Mouse (Mus musculus) embryo, embryonic 11.5 days (tissue): ENCODE results near the gene Il34.

Source experiments
- DNase-seq: peaks from one replicate; pipeline ENCODE4 v3.0.0-alpha.2; 2012; ENCODE audit warnings: low read depth, low spot score

Gene Il34

DNA sequence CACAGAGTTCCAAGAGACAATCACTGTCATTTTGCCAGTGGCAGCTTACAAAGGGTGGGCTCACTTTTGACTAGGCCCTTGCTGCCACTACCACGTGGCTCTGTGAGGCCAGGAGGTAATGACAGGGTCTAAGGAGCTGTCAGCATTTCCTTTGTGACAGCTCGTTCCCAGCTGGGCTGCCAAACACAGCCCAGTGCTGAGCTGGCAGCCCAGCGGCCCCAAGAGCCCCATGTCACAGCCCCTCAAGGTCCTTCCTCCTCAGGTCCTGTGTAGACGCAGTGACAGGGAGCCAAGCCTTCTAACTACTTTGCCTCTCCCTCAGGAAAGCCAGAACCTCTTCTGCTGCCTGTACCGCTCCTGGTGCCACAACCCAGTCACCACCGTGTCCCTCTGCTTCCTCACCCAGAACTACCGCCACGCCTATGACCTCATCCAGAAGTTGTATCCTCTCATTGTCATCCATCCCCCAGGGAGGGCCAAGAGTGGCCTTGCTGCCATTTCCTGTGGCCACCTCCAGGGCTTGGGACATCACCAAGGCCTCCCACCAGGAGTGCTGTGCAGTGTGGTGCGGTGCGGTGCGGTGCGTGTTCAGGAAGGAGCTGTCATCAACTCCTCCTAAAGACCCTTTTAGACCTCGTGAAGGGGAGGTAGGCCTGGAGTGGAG is 94.3 kb downstream of the Il34 start:
- no peak for DNase-seq

DNA sequence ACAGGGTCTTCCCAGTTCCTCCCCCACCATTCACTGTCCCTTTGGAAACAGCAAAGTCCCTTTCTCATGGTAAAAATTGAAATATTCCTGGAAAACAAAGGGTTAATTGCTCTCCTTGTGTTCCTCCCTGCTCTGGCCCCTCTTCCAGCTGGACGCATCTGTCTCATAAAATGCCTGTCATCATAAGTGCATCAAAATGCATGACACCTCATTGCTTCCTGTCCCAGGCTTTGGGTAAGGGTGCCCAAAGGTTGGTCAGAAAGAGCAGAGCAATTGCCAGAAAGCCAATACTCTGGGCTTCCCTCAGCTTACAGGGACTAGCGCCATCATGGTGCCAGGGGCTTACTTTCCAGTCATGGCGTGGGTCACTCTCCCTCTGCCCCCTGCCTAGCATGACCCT is 95.1 kb downstream of the Il34 start:
- DNase-seq = no peak

GRCm38 (mm10) chr8:110708429-110708828 is 97.3 kb downstream of the Il34 start:
- no peak for DNase-seq

- DNase-seq = no peak
These were observed 99.3 kb downstream of the Il34 start for GRCm38 (mm10) chr8:110706288-110706870.

- no peak for DNase-seq
These were observed 100.1 kb downstream of the Il34 start for GRCm38 (mm10) chr8:110705391-110706287.

GRCm38 (mm10) chr8:110704103-110704502 is 101.6 kb downstream of the Il34 start:
- no peak for DNase-seq

DNA sequence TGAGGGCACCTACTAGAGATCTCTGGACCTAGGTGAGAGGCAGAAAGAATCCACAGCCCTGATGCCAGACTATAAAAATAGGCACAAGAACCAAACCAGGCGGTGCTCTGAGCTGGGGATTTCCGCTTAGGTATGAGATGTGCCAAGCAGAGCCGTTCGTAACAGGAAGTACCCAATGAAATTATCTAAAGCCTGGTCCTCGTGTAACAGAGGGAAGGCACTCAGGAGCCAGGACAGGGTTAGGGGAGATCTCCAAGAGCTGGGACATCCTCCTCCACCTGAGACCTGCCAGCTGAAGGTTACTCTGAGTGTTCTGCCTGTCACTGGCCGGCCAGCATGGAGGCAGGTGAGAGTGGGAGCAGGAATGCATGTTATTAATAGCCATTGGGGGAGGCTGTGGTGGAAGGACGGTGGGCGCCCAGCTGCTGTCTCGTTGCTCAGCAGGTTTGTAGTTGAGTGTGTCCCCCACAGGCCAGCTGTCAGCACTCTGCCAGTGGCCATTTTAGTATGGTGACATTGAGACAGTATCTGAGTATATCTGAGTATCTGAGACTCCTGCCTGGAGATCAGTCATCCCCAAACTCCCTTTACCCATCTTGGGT is 102.2 kb downstream of the Il34 start:
- no peak for DNase-seq

GRCm38 (mm10) chr8:110702636-110703459 is 102.9 kb downstream of the Il34 start:
- no peak for DNase-seq

- no peak for DNase-seq
These were observed 105.2 kb downstream of the Il34 start for GRCm38 (mm10) chr8:110700561-110700960.

- DNase-seq = no peak
These were observed 106.2 kb downstream of the Il34 start for GRCm38 (mm10) chr8:110699501-110699900.

GRCm38 (mm10) chr8:110698098-110698497 is 107.6 kb downstream of the Il34 start:
- no peak for DNase-seq

- DNase-seq = no peak
These were observed 108.2 kb downstream of the Il34 start for GRCm38 (mm10) chr8:110697571-110697970.

DNA sequence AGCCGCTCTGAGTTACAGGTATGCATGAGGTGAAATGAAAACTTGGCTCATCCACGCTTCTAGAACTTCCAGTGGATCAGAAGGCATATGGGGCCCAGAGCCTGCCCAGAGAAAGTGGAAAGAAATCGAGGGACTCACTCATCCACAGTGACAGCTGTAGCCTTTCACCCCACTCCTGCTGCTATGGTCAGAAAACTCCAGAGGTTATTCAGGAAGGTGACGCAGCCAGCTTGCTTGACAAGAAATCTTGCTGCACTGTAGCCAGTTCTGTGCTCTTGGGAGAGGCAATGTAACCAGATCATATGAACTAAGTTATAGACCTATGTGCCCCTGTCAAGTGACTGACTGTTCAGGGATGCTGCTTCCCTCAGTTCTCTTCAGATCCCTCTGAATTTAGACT is 109.7 kb downstream of the Il34 start:
- no peak for DNase-seq

GRCm38 (mm10) chr8:110695431-110695830 is 110.3 kb downstream of the Il34 start:
- DNase-seq = no peak

DNA sequence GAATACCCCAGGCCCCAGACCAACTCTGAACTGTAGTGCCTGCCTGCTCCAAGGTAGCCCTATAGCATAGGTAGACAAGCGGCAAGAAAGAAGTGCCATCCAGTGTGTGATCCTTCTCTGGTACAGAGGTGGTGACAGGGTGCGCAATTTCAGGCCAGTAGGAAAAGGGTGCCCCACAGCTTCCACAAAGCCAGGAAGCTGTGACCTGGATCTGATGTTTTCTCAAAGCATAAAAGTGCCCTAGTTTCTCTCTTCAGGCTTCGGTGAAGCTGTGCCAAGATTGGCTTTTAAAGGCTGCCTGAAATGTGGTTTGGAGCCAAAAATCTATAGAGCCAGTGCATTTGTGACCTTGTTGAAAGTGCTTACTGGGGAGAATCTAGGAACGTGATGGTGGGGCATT is 110.9 kb downstream of the Il34 start:
- no peak for DNase-seq

DNA sequence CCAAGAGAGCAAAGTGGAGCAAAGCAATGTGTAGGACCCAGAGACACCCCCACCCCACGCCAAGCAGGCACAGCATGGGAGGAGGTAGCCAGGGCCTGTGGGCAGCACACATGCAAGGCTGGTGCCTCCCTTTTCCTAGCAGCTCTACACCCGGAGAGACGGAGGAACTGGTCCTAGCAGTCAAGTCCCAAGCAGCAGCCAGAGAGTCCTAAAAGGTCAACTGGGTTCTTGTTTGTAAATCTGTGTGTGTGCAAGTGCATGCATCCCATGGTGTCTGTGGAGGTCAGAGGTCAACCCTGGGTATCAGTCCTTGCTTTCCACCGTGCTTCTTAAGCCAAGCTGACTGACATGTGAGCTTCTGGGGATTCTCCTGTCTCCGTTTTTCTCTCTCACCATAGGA is 111.5 kb downstream of the Il34 start:
- no peak for DNase-seq
